Mouse (Mus musculus) layer of hippocampus, postnatal 14 days (tissue): ENCODE measurements at regions not wholly inside any gene's neighbourhood (a gene's known extent, or its start where the extent isn't known, plus 50 kb on each side); places are given as distances from the start of the nearest gene placed in this dataset.
"Not testable (repeated sequence)": the region's sequence is repeated elsewhere in the genome, so short reads cannot be mapped to it uniquely, and the experiment has no call there.

Experiments
- DNase-seq, 2 experiments: peaks; one replicate each; pipeline ENCODE4 v3.0.0; 2021 to 2022; ENCODE audit warnings: low spot score in 2 of 2, mixed read lengths in 1 of 2

GRCm38 (mm10) chr10:26139100-26140093 is 60.5 kb upstream of the Tmem200a start:
- peak; percentile 55 to 74 for DNase-seq

GRCm38 (mm10) chr10:26152586-26152985 is 73.7 kb upstream of the Tmem200a start:
- DNase-seq = no peak

- no peak for DNase-seq
Measured at GRCm38 (mm10) chr10:26158786-26159185, 70.7 kb upstream of the Samd3 start.

- not testable (repeated sequence) for DNase-seq
Measured at GRCm38 (mm10) chr10:26161139-26161538, 68.4 kb upstream of the Samd3 start.

- no peak for DNase-seq
Measured at GRCm38 (mm10) chr10:26164531-26164930, 65.0 kb upstream of the Samd3 start.

GRCm38 (mm10) chr10:26177591-26177990 is 51.9 kb upstream of the Samd3 start:
- no peak for DNase-seq

- DNase-seq = peak; percentile 6 to 43
Measured at GRCm38 (mm10) chr10:26178356-26178755, 51.2 kb upstream of the Samd3 start.
